Mouse (Mus musculus): ENCODE measurements around the gene Pla2r1.

GRCm38 (mm10) chr2:60413006-60413650 is 140.0 kb downstream of the Pla2r1 start:
- no peak for TF ChIP-seq CTCF (conservative IDR thresholded peaks at IDR 0.05; ENCODE audit: low read length)
- no peak for TF ChIP-seq NANOG (IDR thresholded peaks at IDR 0.05; ENCODE audit: borderline replicate concordance, low read length)
